Mouse (Mus musculus) heart, embryonic 12.5 days (tissue): ENCODE data around the gene Tmem135. TPM values are rescaled to one million over a fixed set of nuclear protein-coding genes. Genes with fewer than 3 reads are reported as not detected.

Experiments
- ATAC-seq: fragments of 200-750 bp; cut with Nextera tagmentation; 2 replicates; pipeline ENCODE4 v1.8.0; 2017; ENCODE audit warnings: moderate TSS enrichment, moderate library complexity; ENCODE audit not compliant: insufficient number of reproducible peaks, low FRiP score
- H3K27ac ChIP-seq: fragments of 300-500 bp; sonication (generic); 2 replicates; pipeline ENCODE4 v1.5.1; 2016; ENCODE audit warnings: mild to moderate bottlenecking, moderate library complexity; ENCODE audit not compliant: poor library complexity, severe bottlenecking
- H3K27me3 ChIP-seq: fragments of 300-500 bp; sonication (generic); replicated peaks from 2 replicates; pipeline ENCODE4 v1.6.1; 2016; ENCODE audit warnings: mild to moderate bottlenecking, moderate library complexity
- H3K36me3 ChIP-seq: fragments of 300-500 bp; sonication (generic); 2 replicates; pipeline ENCODE4 v1.6.1; 2016; ENCODE audit warnings: mild to moderate bottlenecking, moderate library complexity
- H3K4me1 ChIP-seq: fragments of 300-500 bp; sonication (generic); replicated peaks from 2 replicates; pipeline ENCODE4 v1.6.1; 2016; ENCODE audit warnings: mild to moderate bottlenecking
- H3K4me2 ChIP-seq: fragments of 300-500 bp; sonication (generic); 2 replicates; pipeline ENCODE4 v1.6.1; 2016; ENCODE audit warnings: mild to moderate bottlenecking, moderate library complexity
- H3K4me3 ChIP-seq: fragments of 300-500 bp; sonication (generic); 2 replicates; pipeline ENCODE4 v1.5.1; 2016; ENCODE audit warnings: mild to moderate bottlenecking
- H3K9ac ChIP-seq: fragments of 300-500 bp; sonication (generic); 2 replicates; pipeline ENCODE4 v1.6.1; 2016; ENCODE audit warnings: mild to moderate bottlenecking, moderate library complexity
- H3K9me3 ChIP-seq: fragments of 300-500 bp; sonication (generic); replicated peaks from 2 replicates; pipeline ENCODE4 v1.6.1; 2016; ENCODE audit warnings: mild to moderate bottlenecking, moderate library complexity
- WGBS: fragments of 180-500 bp; shearing (Covaris S2); methylation state at CpG from one replicate; pipeline ENCODE4 v1.1.7; 2016; 5-methylcytosine and 5-hydroxymethylcytosine counted together
- polyA plus RNA-seq: library from polyadenylated mRNA; unstranded; fragments of >200 nt; fragmentation: Nextera tagmentation; extraction: Ambion mirVana; gene quantifications from 2 replicates; pipeline ENCODE4 v1.2.1, GENCODE M21; 2016

Tmem135 gene
- polyA plus RNA-seq, 1 experiment from 2014 or later = 31.2 TPM

GRCm38 (mm10) chr7:89382892-89383291 is 21.1 kb downstream of the Tmem135 start:
- no peaks in the 10 kb centered on the region for H3K36me3 ChIP-seq
- no peaks in the 10 kb centered on the region for H3K9me3 ChIP-seq
- WGBS = 89% methylated on average over 3 of the region's 3 CpGs
- no peak overlapping the region for H3K4me2 ChIP-seq
- no peak for ATAC-seq
- H3K4me3 ChIP-seq = no peak overlapping the region
- peaks cover 25% of the 10 kb centered on the region for H3K4me1 ChIP-seq
- no peak overlapping the region for H3K27ac ChIP-seq
- H3K9ac ChIP-seq = no peak overlapping the region
- no peaks in the 10 kb centered on the region for H3K27me3 ChIP-seq

- ATAC-seq = no peak
- WGBS = 55% methylated on average over 7 of the region's 7 CpGs
- Histone ChIP-seq H3K4me3 (no peak overlapping the region), H3K9me3 (no peaks in the 10 kb centered on the region), H3K27me3 (no peaks in the 10 kb centered on the region), H3K4me1 (peaks cover 11% of the 10 kb centered on the region), H3K36me3 (no peaks in the 10 kb centered on the region), H3K4me2 (no peak overlapping the region), H3K27ac (no peak overlapping the region), H3K9ac (no peak overlapping the region)
Observed at GRCm38 (mm10) chr7:89380935-89381705, 22.9 kb downstream of the Tmem135 start.

- ATAC-seq = no peak
- no peak overlapping the region for H3K4me3 ChIP-seq
- H3K27ac ChIP-seq = no peak overlapping the region
- no peaks in the 10 kb centered on the region for H3K27me3 ChIP-seq
- H3K9ac ChIP-seq = no peak overlapping the region
- H3K9me3 ChIP-seq = no peaks in the 10 kb centered on the region
- H3K4me1 ChIP-seq = peaks cover 31% of the 10 kb centered on the region
- no peak overlapping the region for H3K4me2 ChIP-seq
- 28% methylated on average over 6 of the region's 6 CpGs for WGBS
- no peaks in the 10 kb centered on the region for H3K36me3 ChIP-seq
Observed at GRCm38 (mm10) chr7:89371623-89372295, 32.3 kb downstream of the Tmem135 start.

GRCm38 (mm10) chr7:89370917-89371316 is 33.1 kb downstream of the Tmem135 start:
- Histone ChIP-seq H3K27me3 (no peaks in the 10 kb centered on the region), H3K4me3 (no peak overlapping the region), H3K36me3 (no peaks in the 10 kb centered on the region), H3K9ac (no peak overlapping the region), H3K9me3 (no peaks in the 10 kb centered on the region), H3K4me2 (no peak overlapping the region), H3K4me1 (peaks cover 34% of the 10 kb centered on the region), H3K27ac (no peak overlapping the region)
- 0% methylated on average over 1 of the region's 1 CpGs for WGBS
- 0 out of 2 replicates have a peak, but pooled peaks have one; percentile 33 for ATAC-seq

DNA sequence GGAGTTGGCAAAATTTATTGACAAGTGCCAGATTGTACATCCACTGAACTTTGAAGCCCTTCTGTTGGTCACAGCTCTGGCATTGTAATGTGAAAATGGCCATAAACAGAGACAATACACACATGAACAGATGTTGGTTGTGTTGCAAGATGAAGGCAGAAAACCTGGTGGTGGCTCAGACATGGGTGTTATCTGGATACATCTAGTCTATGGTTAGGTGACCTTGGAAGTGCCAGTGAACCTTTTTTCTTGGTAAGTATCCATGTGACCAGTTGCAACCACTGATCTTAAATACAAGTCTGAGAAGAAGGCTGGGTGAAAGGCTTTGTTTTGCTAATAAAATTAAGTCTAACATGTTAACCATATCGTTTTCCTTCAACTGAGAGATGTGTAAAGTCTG is 33.9 kb downstream of the Tmem135 start:
- H3K4me1 ChIP-seq = peaks cover 34% of the 10 kb centered on the region
- H3K9ac ChIP-seq = no peak overlapping the region
- no peak overlapping the region for H3K4me3 ChIP-seq
- H3K4me2 ChIP-seq = no peak overlapping the region
- H3K27ac ChIP-seq = no peak overlapping the region
- whole genome bisulfite sequencing = 84% methylated on average over 1 of the region's 1 CpGs
- no peaks in the 10 kb centered on the region for H3K9me3 ChIP-seq
- no peaks in the 10 kb centered on the region for H3K27me3 ChIP-seq
- no peaks in the 10 kb centered on the region for H3K36me3 ChIP-seq
- no peak for ATAC-seq

DNA sequence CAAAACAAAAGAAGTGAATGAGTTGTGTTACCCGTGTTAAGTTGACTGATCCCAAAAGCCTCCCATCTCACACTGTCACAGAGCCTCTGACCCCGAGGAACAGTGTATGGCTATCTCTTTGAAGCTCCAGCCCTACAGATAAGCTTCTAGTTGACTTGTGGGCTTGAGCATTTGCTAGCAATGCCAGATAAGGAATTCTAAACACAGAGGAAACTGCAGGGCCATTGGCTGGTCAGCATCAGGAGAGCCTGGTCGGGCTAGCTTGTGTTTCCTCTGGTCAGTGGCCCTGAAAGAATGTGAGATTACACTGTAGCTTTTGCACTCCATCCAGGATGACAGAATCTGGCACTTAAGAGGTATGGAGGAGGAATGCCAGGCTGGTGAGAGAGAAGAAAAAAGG is 36.4 kb downstream of the Tmem135 start:
- ATAC-seq = peak; percentile 73; the same call in 1 of the 2 replicates
- no peaks in the 10 kb centered on the region for H3K27me3 ChIP-seq
- WGBS = under 1% methylated on average over 3 of the region's 3 CpGs

DNA sequence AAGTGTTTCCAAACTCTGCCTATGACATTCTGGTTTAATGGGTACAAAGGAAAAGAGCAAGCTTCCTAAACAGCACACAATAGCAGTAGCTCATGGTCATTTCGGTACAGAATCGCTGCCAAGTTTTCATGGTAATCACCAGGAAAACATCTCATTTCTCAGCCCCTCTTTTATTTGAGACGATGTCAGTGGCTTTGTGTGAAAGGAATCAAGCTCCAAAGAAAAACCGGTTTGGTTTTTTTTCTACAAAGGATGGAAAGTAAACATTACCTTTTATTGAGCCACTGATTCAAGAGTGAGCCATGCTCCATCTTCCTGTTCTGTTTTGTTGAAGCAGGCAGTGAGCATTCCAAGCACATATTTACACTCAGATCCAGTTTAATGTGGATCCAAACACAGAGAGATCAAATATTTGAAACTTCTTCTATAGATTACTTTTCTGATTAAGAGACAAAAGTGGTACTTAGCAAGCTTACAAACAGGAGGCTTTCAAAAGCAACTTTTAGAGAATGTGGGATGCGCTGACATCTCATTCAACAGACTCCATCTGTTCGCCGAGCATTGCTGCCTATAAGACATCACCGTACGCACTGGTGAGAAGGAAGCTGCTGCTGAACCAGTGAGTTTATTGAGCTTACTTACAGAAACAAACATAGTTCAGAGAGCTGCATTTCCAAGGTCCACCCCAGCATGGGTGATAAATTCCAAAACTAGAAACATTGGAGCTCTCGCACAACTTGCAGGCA is 38.7 kb downstream of the Tmem135 start:
- Histone ChIP-seq H3K9me3 (no peaks in the 10 kb centered on the region), H3K4me3 (no peak overlapping the region), H3K9ac (no peak overlapping the region), H3K27me3 (no peaks in the 10 kb centered on the region), H3K4me1 (peaks cover 23% of the 10 kb centered on the region), H3K36me3 (no peaks in the 10 kb centered on the region), H3K27ac (no peak overlapping the region), H3K4me2 (no peak overlapping the region)
- 83% methylated on average over 10 of the region's 10 CpGs for WGBS
- ATAC-seq = no peak

More for the DNA sequence above, 36.4 kb downstream of the Tmem135 start:
- Histone ChIP-seq H3K4me3 (no peak overlapping the region), H3K36me3 (no peaks in the 10 kb centered on the region), H3K9me3 (no peaks in the 10 kb centered on the region), H3K4me2 (peak overlapping the region; percentile 41), H3K27ac (peak overlapping the region; percentile 81), H3K4me1 (peaks cover 34% of the 10 kb centered on the region), H3K9ac (no peak overlapping the region)

DNA sequence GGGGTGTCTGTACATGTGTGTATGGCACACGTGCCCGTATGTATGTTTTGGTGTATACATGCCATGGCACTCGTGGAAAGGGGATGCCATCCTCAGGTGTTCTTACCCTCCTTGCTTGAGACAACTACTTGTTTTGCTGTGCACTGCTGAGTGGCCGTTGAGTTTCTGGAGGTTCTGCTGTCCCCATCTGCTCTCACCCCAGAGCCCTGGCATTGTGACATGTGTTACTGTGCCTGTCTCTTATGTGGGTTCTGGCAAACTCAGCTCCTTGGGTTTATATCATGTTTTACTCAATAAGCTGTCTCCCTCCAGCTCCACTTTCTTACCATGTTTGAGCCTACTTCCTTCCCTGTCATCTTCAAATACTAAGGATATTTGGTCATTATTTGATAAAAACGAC is 40.0 kb downstream of the Tmem135 start:
- H3K9me3 ChIP-seq = no peaks in the 10 kb centered on the region
- ATAC-seq = no peak
- H3K36me3 ChIP-seq = no peaks in the 10 kb centered on the region
- H3K4me2 ChIP-seq = no peak overlapping the region
- WGBS = 82% methylated on average over 5 of the region's 5 CpGs
- H3K4me1 ChIP-seq = peaks cover 17% of the 10 kb centered on the region
- no peaks in the 10 kb centered on the region for H3K27me3 ChIP-seq
- H3K4me3 ChIP-seq = no peak overlapping the region
- H3K9ac ChIP-seq = no peak overlapping the region
- H3K27ac ChIP-seq = no peak overlapping the region

DNA sequence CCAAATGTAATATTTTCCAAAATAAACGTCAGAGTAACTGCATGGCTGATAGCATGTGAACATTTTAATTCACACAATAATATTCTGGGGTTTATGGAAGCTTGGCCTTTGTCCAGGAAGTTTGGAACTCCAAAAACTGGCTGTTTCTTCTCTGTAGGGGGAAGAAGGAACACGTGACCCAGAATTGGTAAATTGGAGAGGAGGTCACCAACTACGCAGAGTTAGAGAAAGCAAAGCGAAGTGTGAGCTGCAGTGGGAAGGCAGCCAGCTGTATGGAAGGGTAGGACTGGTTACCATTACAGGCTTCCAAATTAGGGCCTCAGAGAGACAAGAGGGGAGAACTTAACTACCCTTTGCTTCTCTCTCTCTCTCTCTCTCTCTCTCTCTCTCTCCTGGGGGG is 47.7 kb downstream of the Tmem135 start:
- no peaks in the 10 kb centered on the region for H3K27me3 ChIP-seq
- no peak overlapping the region for H3K4me3 ChIP-seq
- no peak overlapping the region for H3K4me2 ChIP-seq
- H3K9ac ChIP-seq = no peak overlapping the region
- no peak overlapping the region for H3K27ac ChIP-seq
- 66% methylated on average over 4 of the region's 4 CpGs for WGBS
- H3K4me1 ChIP-seq = 0 out of 2 replicates have a peak, but pooled peaks cover 10% of the 10 kb centered on the region
- ATAC-seq = no peak
- no peaks in the 10 kb centered on the region for H3K36me3 ChIP-seq
- H3K9me3 ChIP-seq = no peaks in the 10 kb centered on the region

DNA sequence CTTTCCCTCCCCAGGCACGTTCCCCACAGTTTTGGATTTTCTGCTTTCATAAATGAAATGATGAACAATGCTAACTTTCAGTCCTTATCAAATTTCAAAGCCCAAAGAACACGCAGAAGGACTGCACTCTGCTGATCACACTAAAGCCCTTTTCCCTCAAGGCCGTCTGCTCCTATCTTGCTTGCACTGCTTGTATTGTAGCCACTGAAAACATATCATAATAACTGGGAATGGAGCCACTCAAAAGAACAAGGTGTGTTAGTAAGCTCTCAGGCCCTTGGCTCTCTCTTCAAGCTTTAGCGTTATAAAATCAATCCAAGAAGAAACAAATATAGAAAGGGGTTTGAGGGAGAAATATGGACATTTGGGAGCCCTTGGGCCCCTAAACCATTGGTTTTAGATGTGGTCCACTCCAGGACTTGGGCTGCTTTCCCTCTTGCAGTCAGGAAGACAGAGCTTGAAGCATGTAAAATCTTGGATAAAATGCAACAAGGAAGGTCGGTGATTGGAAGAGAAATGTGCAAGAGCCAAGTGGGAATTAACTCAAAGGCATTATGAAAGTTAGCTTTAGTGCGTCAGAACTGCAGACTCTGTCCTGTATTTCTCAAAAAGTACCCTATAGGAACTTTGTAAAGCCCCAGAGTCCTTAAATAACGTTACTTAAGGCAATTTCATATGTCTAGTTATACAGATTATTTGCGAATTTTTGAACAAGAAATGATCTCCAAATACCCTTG is 48.3 kb downstream of the Tmem135 start:
- no peaks in the 10 kb centered on the region for H3K9me3 ChIP-seq
- no peaks in the 10 kb centered on the region for H3K36me3 ChIP-seq
- H3K9ac ChIP-seq = no peak overlapping the region
- H3K4me1 ChIP-seq = 0 out of 2 replicates have a peak, but pooled peaks cover 10% of the 10 kb centered on the region
- no peak overlapping the region for H3K27ac ChIP-seq
- H3K27me3 ChIP-seq = no peaks in the 10 kb centered on the region
- H3K4me2 ChIP-seq = no peak overlapping the region
- H3K4me3 ChIP-seq = no peak overlapping the region
- 63% methylated on average over 8 of the region's 8 CpGs for WGBS
- no peak for ATAC-seq

GRCm38 (mm10) chr7:89342021-89342420 is 62.0 kb downstream of the Tmem135 start:
- Histone ChIP-seq H3K4me1 (peaks cover 12% of the 10 kb centered on the region), H3K9me3 (no peaks in the 10 kb centered on the region), H3K36me3 (no peaks in the 10 kb centered on the region), H3K9ac (no peak overlapping the region), H3K4me3 (no peak overlapping the region), H3K27me3 (no peaks in the 10 kb centered on the region), H3K4me2 (no peak overlapping the region), H3K27ac (no peak overlapping the region)
- no peak for ATAC-seq
